Mouse (Mus musculus): ENCODE data around the gene Ank3.

Ank3 gene

GRCm38 (mm10) chr10:69858897-69859605 lies 460.5 kb downstream of the Ank3 start:
- DNase-seq: peak; percentile 60 to 83

GRCm38 (mm10) chr10:69859848-69860479 lies 461.4 kb downstream of the Ank3 start:
- DNase-seq: peak; percentile 52 to 74

DNA sequence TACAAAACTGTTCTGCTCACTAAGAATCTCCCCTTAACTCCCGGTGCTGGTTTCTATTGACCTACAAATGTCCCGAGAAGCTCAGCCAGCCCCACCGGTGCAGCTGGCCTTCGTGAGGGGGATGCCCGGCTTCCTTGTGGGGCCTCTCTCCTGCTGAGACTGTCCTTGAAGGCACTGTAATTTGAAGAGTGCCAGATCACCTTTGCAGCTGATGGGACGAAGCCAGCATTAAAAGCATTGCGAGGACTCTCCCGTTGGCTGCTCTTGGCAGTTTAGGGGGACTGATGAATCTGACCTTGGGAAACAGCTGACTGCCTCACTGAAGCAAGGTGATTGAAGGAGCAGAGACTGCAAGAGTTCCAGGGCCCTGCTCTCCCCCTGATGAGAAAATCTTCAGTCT lies 464.3 kb downstream of the Ank3 start:
- DNase-seq: no peak

DNA sequence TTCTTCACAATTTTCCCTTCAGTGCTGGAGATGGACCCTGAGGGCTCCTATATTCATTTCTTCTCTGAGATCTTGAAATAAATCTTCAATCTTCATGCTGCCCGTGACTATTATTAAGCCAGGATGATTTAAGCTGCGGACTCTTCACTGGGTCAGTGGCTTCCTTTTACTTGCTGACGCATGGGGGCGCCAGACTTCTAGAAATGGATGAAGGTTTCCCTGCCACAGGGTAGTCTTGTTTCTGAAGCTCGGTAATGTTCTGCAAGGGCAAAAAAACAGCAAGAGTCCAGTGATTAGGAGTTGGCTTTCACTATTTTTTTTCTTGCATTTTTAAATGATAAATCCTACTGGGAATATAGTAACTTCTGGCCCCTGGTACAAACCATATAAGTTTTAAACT lies 471.8 kb downstream of the Ank3 start:
- peak; percentile 93 for DNase-seq

DNA sequence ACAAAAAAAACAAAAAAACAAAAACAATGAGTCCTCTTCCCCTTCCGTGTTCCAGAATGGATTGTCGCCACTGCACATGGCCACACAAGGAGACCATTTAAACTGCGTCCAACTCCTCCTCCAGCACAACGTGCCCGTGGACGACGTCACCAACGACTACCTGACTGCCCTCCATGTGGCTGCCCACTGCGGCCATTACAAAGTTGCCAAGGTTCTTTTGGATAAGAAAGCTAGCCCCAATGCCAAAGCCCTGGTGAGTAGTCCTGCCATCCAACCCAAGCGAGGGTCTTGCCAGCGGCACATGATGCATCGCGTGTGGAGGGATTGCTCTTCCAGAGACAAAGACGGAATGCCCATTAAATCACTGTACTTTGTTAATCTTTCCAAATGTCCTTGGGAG lies 472.4 kb downstream of the Ank3 start:
- peak; percentile 86 to 93 for DNase-seq

DNA sequence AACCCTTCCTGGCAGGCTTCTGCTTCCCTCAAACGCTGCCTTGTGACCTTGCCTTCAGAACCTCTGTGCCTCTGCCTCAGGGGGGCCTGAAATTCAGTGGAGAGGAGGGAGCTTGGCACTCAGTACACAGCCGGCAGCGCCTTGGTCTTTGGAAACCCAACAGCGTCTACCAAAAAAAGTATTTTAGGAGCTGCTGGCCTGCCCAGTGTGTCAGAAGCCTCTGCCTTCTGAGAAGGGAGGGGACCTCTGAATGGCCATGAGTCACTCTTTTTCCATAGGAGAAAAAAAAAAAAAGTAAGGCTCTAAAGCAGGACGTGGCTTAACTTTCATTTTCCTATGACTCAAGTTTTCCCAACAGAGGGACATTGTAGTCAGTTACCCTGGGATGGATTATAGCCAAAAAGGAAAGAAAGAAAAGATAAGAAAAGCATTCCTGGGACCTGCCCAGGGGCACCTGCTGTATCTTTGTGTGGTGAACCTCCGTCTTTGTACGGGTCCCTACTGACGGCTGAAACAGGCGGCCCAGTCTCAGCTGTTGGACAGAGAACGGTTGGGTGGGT lies 473.7 kb downstream of the Ank3 start:
- DNase-seq: no peak

- no peak for DNase-seq
These were observed 474.3 kb downstream of the Ank3 start for GRCm38 (mm10) chr10:69872892-69873291.

- peak; percentile 50 to 64 for DNase-seq
These were observed 476.2 kb downstream of the Ank3 start for GRCm38 (mm10) chr10:69874806-69875205.

GRCm38 (mm10) chr10:69883935-69884680 lies 485.5 kb downstream of the Ank3 start:
- no peak for DNase-seq

GRCm38 (mm10) chr10:69888399-69888798 lies 489.8 kb downstream of the Ank3 start:
- DNase-seq: no peak

GRCm38 (mm10) chr10:69889779-69890178 lies 491.2 kb downstream of the Ank3 start:
- peak; percentile 68 to 80 for DNase-seq

- DNase-seq: no peak
These were observed 491.9 kb downstream of the Ank3 start for GRCm38 (mm10) chr10:69890389-69890985.

DNA sequence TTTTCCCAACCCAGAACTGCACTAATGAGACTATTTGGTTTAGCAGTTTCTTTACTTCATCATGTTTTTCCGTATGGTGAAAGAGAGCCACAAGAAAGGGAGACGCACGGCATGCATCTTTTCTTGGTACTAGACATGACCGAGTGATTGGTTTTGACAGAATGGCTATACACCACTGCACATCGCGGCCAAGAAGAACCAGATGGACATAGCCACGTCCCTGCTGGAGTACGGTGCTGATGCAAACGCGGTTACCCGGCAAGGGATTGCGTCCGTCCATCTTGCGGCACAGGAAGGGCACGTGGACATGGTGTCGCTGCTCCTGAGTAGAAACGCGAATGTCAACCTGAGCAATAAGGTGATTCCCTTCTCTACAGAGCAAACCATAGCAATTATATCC lies 493.6 kb downstream of the Ank3 start:
- DNase-seq: peak; percentile 34 to 52

DNA sequence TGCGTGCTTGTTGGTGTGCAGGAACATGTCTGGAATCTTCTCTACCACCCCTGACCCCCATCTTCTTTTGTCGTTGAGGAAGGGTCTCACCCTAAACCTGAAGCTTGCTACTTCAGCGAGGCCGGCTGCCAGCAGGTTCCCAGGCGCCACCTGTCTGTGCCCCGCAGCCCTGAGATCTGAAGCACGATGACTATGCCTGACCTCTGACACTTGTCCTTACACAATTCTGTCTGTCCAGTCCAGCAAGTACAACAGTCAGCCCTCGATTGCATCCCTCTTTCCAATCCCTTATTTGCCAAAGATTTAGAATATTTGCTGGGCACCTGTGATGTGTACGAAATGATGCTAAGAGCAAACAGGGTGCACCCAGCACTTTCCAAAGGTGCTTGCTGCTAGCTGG lies 497.0 kb downstream of the Ank3 start:
- no peak for DNase-seq

GRCm38 (mm10) chr10:69897927-69898326 lies 499.4 kb downstream of the Ank3 start:
- no peak for DNase-seq

GRCm38 (mm10) chr10:69898821-69899220 lies 500.2 kb downstream of the Ank3 start:
- DNase-seq: no peak

- DNase-seq: no peak
These were observed 501.2 kb downstream of the Ank3 start for GRCm38 (mm10) chr10:69899788-69900187.

- DNase-seq: no peak
These were observed 503.5 kb downstream of the Ank3 start for GRCm38 (mm10) chr10:69902024-69902423.

- no peak for DNase-seq
These were observed 505.7 kb downstream of the Ank3 start for GRCm38 (mm10) chr10:69904321-69904720.

GRCm38 (mm10) chr10:69907795-69908764 lies 509.5 kb downstream of the Ank3 start:
- no peak for DNase-seq

GRCm38 (mm10) chr10:69909856-69910255 lies 511.3 kb downstream of the Ank3 start:
- DNase-seq: no peak

GRCm38 (mm10) chr10:69910304-69910703 lies 511.7 kb downstream of the Ank3 start:
- peak in 1 of 2 experiments; percentile 35 for DNase-seq
